Mouse (Mus musculus) spleen, adult 2 months (tissue): ENCODE results near the gene Erc2. TPM values are rescaled to one million over a fixed set of nuclear protein-coding genes. Genes with fewer than 3 reads are reported as not detected.

Experiments used
- DNase-seq, 2 experiments: peaks; one replicate each; pipeline versions ENCODE4 v3.0.0 to v3.0.0-alpha.2; 2012 to 2021; ENCODE audit warnings: low spot score in 2 of 2, low read depth in 1 of 2
- H3K27ac ChIP-seq: fragments of 200-500 bp; 2 replicates; pipeline ENCODE4 v1.5.1; 2012; ENCODE audit warnings: low read length, inconsistent platforms; ENCODE audit not compliant: insufficient read depth
- H3K27me3 ChIP-seq: fragments of 200-500 bp; 2 replicates; pipeline ENCODE4 v1.6.1; 2012; ENCODE audit warnings: mild to moderate bottlenecking, moderate library complexity, low read length, inconsistent platforms; ENCODE audit not compliant: control insufficient read depth, insufficient read depth
- H3K36me3 ChIP-seq: fragments of 200-500 bp; 2 replicates; pipeline ENCODE4 v1.6.1; 2012; ENCODE audit warnings: mild to moderate bottlenecking, low read length, inconsistent platforms; ENCODE audit not compliant: control insufficient read depth, insufficient read depth
- H3K4me1 ChIP-seq: fragments of 200-500 bp; 2 replicates; pipeline ENCODE4 v1.6.1; 2011; ENCODE audit warnings: inconsistent platforms; ENCODE audit not compliant: control insufficient read depth, insufficient read depth, insufficient read length
- H3K4me3 ChIP-seq: fragments of 200-500 bp; 2 replicates; pipeline ENCODE4 v1.5.1; 2011; ENCODE audit warnings: mild to moderate bottlenecking, inconsistent platforms; ENCODE audit not compliant: insufficient read depth, insufficient read length; ENCODE audit errors: extremely low read depth
- CTCF ChIP-seq: fragments of 200-500 bp; IDR thresholded peaks from 2 replicates; pipeline ENCODE4 v1.5.1; 2011; ENCODE audit warnings: mild to moderate bottlenecking, inconsistent platforms; ENCODE audit not compliant: insufficient read depth, insufficient read length, insufficient replicate concordance; ENCODE audit errors: extremely low read depth
- POLR2A ChIP-seq: fragments of 200-500 bp; IDR thresholded peaks from 2 replicates; pipeline ENCODE4 v1.6.1; 2011; ENCODE audit warnings: low read depth, low read length, inconsistent platforms
- WGBS: fragments of 180-500 bp; shearing (Covaris S2); methylation state at CpG from one replicate; pipeline ENCODE4 v1.1.7; 2018; 5-methylcytosine and 5-hydroxymethylcytosine counted together
- polyA plus RNA-seq: library from polyadenylated mRNA; depleted of rRNA; stranded (reverse); fragments of >200 nt; gene quantifications from 2 replicates; pipeline ENCODE4 v1.2.3, GENCODE M21; 2012

Gene Erc2
- polyA plus RNA-seq, 1 experiment, result 0.11 TPM

- Histone ChIP-seq H3K4me3 (no peak overlapping the region), H3K27ac (no peak overlapping the region), H3K36me3 (no peaks in the 10 kb centered on the region), H3K4me1 (no peaks in the 10 kb centered on the region), H3K27me3 (no peaks in the 10 kb centered on the region)
- DNase-seq, result no peak
- TF ChIP-seq CTCF (no peak), POLR2A (no peak)
- WGBS, result 80% methylated on average over 3 of the region's 3 CpGs
Measured at GRCm38 (mm10) chr14:27721759-27722158, 99.5 kb downstream of the Erc2 start.

GRCm38 (mm10) chr14:27727541-27727940, 105.3 kb downstream of the Erc2 start:
- H3K4me1 ChIP-seq, result no peaks in the 10 kb centered on the region
- TF ChIP-seq CTCF, result no peak
- no peak for TF ChIP-seq POLR2A
- no peak overlapping the region for H3K4me3 ChIP-seq
- WGBS, result 53% methylated on average over 8 of the region's 8 CpGs
- no peaks in the 10 kb centered on the region for H3K27me3 ChIP-seq
- no peak overlapping the region for H3K27ac ChIP-seq
- no peaks in the 10 kb centered on the region for H3K36me3 ChIP-seq
- DNase-seq, result no peak

- Histone ChIP-seq H3K4me3 (no peak overlapping the region), H3K27ac (no peak overlapping the region), H3K4me1 (no peaks in the 10 kb centered on the region), H3K36me3 (no peaks in the 10 kb centered on the region), H3K27me3 (no peaks in the 10 kb centered on the region)
- no peak for DNase-seq
- TF ChIP-seq CTCF, result no peak
- TF ChIP-seq POLR2A, result no peak
- 53% methylated on average over 4 of the region's 4 CpGs for WGBS
Measured at GRCm38 (mm10) chr14:27731086-27731485, 108.9 kb downstream of the Erc2 start.

- H3K4me1 ChIP-seq, result no peaks in the 10 kb centered on the region
- DNase-seq, result no peak
- H3K4me3 ChIP-seq, result no peak overlapping the region
- no peaks in the 10 kb centered on the region for H3K27me3 ChIP-seq
- no peak overlapping the region for H3K27ac ChIP-seq
- WGBS, result 73% methylated on average over 1 of the region's 1 CpGs
- no peaks in the 10 kb centered on the region for H3K36me3 ChIP-seq
- no peak for TF ChIP-seq POLR2A
- no peak for TF ChIP-seq CTCF
Measured at GRCm38 (mm10) chr14:27739436-27739835, 117.2 kb downstream of the Erc2 start.

GRCm38 (mm10) chr14:27741248-27741916, 119.2 kb downstream of the Erc2 start:
- H3K4me1 ChIP-seq, result no peaks in the 10 kb centered on the region
- H3K27ac ChIP-seq, result no peak overlapping the region
- no peak overlapping the region for H3K4me3 ChIP-seq
- H3K27me3 ChIP-seq, result no peaks in the 10 kb centered on the region
- no peaks in the 10 kb centered on the region for H3K36me3 ChIP-seq
- TF ChIP-seq CTCF (peak; percentile 25; the same call in 1 of the 2 replicates), POLR2A (no peak)
- peak; percentile 2 to 12 for DNase-seq
- 28% methylated on average over 3 of the region's 3 CpGs for WGBS

GRCm38 (mm10) chr14:27754340-27754739, 132.1 kb downstream of the Erc2 start:
- WGBS, result 74% methylated on average over 1 of the region's 1 CpGs
- DNase-seq, result no peak
- Histone ChIP-seq H3K36me3 (no peaks in the 10 kb centered on the region), H3K4me3 (no peak overlapping the region), H3K27ac (no peak overlapping the region), H3K4me1 (no peaks in the 10 kb centered on the region), H3K27me3 (no peaks in the 10 kb centered on the region)
- TF ChIP-seq CTCF (no peak), POLR2A (no peak)

GRCm38 (mm10) chr14:27756901-27757300, 134.7 kb downstream of the Erc2 start:
- Histone ChIP-seq H3K4me1 (no peaks in the 10 kb centered on the region), H3K27ac (no peak overlapping the region), H3K4me3 (no peak overlapping the region), H3K36me3 (no peaks in the 10 kb centered on the region), H3K27me3 (no peaks in the 10 kb centered on the region)
- no peak for TF ChIP-seq CTCF
- TF ChIP-seq POLR2A, result no peak
- no peak for DNase-seq
- 73% methylated on average over 5 of the region's 5 CpGs for WGBS
